Mouse (Mus musculus): ENCODE data around the gene Slc25a3. TPM values are rescaled to one million over a fixed set of nuclear protein-coding genes. Genes with fewer than 3 reads are reported as not detected.

Gene Slc25a3
- polyA plus RNA-seq, 1 experiment: 517 TPM

GRCm38 (mm10) chr10:91101936-91102335 is 21.9 kb downstream of the Slc25a3 start:
- TF ChIP-seq CTCF (IDR thresholded peaks at IDR 0.05; ENCODE audit: low read depth, low read length): no peak
- Histone ChIP-seq H3K4me3 (ENCODE audit: insufficient read depth, low read length) (no peak overlapping the region), H3K27ac (ENCODE audit: insufficient read depth, low read depth, low read length) (no peak overlapping the region), H3K4me1 (ENCODE audit: control insufficient read depth, insufficient read depth, low read length) (no peaks in the 10 kb centered on the region)

DNA sequence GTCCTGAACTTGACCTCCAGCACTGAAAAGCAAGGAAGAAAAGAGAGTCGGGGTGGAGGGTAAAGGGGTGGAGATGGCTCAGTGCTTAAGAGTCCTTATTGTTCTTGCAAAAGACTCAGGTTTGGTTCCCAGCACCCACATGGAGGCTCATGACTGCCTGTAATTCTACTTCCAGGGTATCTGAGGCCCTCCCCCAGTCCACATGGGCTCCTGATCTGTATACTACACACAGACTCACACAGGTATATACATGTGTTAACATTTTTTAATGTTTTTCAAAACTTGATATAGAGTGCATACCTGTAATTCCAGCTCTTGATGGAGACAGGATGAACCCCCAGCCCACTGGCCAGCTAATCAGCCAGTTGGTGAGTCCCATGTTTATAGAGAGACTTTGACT is 23.8 kb downstream of the Slc25a3 start:
- TF ChIP-seq POLR2A (IDR thresholded peaks at IDR 0.05; ENCODE audit: borderline replicate concordance, low read depth, low read length) (no peak), CTCF (IDR thresholded peaks at IDR 0.05; ENCODE audit: low read depth, low read length) (no peak)
- Histone ChIP-seq H3K27ac (ENCODE audit: insufficient read depth, low read depth, low read length) (no peak overlapping the region), H3K4me3 (ENCODE audit: insufficient read depth, low read length) (no peak overlapping the region), H3K4me1 (ENCODE audit: control insufficient read depth, insufficient read depth, low read length) (no peaks in the 10 kb centered on the region)

DNA sequence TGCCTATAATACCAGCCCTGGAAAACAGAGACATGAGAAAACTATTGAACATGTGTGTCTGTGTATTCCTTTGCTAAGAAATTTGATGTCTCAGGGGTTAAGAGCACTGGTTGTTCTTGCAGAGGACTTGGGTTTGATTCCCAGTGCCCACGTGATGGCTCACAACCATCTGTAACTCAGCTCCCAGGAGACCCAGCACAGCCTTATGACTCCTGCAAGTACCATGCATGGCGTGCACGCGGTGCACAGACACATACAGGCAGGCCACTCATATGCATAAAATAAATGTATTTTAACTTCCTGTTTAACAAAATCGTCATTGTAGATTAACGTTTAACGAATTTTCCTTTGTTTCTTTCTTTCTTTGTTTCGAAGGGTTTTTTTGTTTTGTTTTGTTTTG is 25.8 kb downstream of the Slc25a3 start:
- H3K27ac ChIP-seq (ENCODE audit: insufficient read depth, low read depth, low read length): no peak overlapping the region
- TF ChIP-seq POLR2A (IDR thresholded peaks at IDR 0.05; ENCODE audit: borderline replicate concordance, low read depth, low read length) (no peak), CTCF (IDR thresholded peaks at IDR 0.05; ENCODE audit: low read depth, low read length) (no peak)
- no peak overlapping the region for H3K4me3 ChIP-seq (ENCODE audit: insufficient read depth, low read length)
- H3K4me1 ChIP-seq (ENCODE audit: control insufficient read depth, insufficient read depth, low read length): peaks cover 5% of the 10 kb centered on the region

DNA sequence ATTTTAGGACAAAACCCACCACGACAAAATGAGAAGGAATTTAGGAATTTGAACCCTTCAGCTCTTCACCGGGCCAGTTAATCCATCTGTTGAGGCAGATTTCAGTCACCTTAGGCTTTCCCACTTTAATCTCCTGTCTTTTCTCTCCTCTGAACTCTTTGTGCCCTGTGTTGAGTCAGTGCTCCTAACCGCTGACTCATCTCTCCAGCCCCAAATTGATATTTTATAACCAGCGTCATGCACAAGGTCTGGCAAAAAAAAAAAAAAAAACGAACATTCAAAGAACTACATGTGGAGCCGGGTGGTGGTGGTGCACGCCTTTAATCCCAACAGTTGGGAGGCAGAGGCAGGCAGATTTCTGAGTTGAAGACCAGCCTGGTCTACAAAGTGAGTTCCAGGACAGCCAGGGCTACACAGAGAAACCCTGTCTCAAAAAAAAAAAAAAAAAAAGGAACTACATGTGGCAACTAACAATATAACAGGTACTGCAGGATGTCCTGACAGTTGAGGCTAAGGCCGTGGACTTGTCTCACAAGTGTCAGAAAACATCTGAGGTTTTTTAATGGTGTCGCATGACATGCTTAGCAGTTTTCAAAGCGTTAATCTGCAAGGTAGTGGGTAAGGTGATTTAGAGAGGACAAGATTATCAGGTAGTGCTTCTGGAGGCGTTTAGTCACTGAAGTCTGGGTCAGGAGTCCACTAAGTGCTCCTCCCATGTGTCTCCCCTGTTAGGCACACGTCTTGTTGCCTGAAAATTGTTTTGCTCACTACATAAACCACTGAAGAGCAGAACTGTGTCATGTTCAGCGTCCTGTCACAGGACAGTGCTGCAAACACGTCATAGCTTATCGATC is 29.4 kb downstream of the Slc25a3 start:
- H3K27ac ChIP-seq (ENCODE audit: insufficient read depth, low read depth, low read length): no peak overlapping the region
- H3K4me1 ChIP-seq (ENCODE audit: control insufficient read depth, insufficient read depth, low read length): peaks cover 5% of the 10 kb centered on the region
- no peak overlapping the region for H3K4me3 ChIP-seq (ENCODE audit: insufficient read depth, low read length)
- TF ChIP-seq CTCF (IDR thresholded peaks at IDR 0.05; ENCODE audit: low read depth, low read length) (no peak), POLR2A (IDR thresholded peaks at IDR 0.05; ENCODE audit: borderline replicate concordance, low read depth, low read length) (no peak)

DNA sequence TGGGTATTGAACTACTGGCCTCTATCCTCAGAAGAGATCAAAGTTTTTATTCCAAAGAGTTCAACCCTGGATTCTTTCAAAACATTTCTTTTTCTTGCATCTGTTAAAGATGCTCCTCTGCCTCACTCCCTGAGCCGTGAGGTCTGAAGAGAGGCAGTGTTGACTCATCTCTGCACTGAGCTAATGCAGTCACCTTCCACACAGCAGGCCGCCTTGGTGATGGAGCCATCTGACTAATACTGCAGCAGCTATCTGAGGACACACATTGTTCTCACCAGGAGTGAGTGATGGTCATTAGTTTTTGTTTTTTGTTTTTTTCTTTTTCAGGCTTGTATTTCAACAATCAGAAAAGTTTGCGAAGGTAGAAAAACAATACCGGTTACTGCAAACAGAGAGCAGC is 31.0 kb downstream of the Slc25a3 start:
- Histone ChIP-seq H3K27ac (ENCODE audit: insufficient read depth, low read depth, low read length) (no peak overlapping the region), H3K4me3 (ENCODE audit: insufficient read depth, low read length) (no peak overlapping the region), H3K4me1 (ENCODE audit: control insufficient read depth, insufficient read depth, low read length) (peaks cover 5% of the 10 kb centered on the region)
- TF ChIP-seq CTCF (IDR thresholded peaks at IDR 0.05; ENCODE audit: low read depth, low read length): no peak
- TF ChIP-seq POLR2A (IDR thresholded peaks at IDR 0.05; ENCODE audit: borderline replicate concordance, low read depth, low read length): no peak

- Histone ChIP-seq H3K4me1 (ENCODE audit: control insufficient read depth, insufficient read depth, low read length) (peaks cover 7% of the 10 kb centered on the region), H3K4me3 (ENCODE audit: insufficient read depth, low read length) (peak overlapping the region; percentile 81), H3K27ac (ENCODE audit: insufficient read depth, low read depth, low read length) (no peak overlapping the region)
- TF ChIP-seq POLR2A (IDR thresholded peaks at IDR 0.05; ENCODE audit: borderline replicate concordance, low read depth, low read length): no peak
- no peak for TF ChIP-seq CTCF (IDR thresholded peaks at IDR 0.05; ENCODE audit: low read depth, low read length)
These were observed 40.4 kb downstream of the Slc25a3 start for GRCm38 (mm10) chr10:91083393-91083927.

GRCm38 (mm10) chr10:91082550-91083392 is 41.1 kb downstream of the Slc25a3 start, which contains the start of the genes Apaf1 and Ikbip:
Apaf1 (minus strand) TSS chr10:91082770.
Ikbip (plus strand) TSS chr10:91082940.
- H3K4me1 ChIP-seq (ENCODE audit: control insufficient read depth, insufficient read depth, low read length): peaks cover 7% of the 10 kb centered on the region
- H3K27ac ChIP-seq (ENCODE audit: insufficient read depth, low read depth, low read length): peak within 1 kb of the TSS; percentile 92
- peak within 1 kb of the TSS; percentile 92 for H3K4me3 ChIP-seq (ENCODE audit: insufficient read depth, low read length)
- TF ChIP-seq POLR2A (IDR thresholded peaks at IDR 0.05; ENCODE audit: borderline replicate concordance, low read depth, low read length) (peak; percentile 69; the same call in 1 of the 2 replicates), CTCF (IDR thresholded peaks at IDR 0.05; ENCODE audit: low read depth, low read length) (no peak)

DNA sequence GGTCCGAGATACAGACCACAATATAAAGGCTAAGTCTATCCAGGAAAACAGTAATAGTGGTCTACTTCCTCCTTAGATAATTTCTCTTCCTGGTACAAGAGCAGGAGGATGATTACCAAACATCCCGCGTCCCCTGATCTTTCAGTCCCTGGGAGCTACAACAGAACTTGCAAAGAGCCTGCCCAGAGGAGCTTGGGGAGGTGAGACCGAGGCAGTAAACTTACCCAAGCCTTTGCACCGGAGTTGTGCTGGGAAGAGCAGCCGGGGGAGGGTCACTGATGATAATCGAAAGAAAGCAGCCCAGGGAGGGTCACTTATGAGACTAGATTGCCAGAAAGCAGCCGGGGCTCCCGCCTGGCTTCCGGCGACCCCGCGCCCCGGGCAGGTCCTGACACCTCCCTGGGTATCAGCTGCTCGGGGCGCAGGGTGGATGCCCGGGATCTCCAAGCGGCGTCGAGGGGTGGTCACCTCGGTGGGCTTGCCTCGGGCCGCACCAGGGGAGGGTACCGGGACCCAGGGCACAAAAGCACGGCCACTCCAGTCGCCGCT is 41.8 kb downstream of the Slc25a3 start:
- Histone ChIP-seq H3K4me3 (ENCODE audit: insufficient read depth, low read length) (peak overlapping the region; percentile 92), H3K4me1 (ENCODE audit: control insufficient read depth, insufficient read depth, low read length) (peaks cover 9% of the 10 kb centered on the region), H3K27ac (ENCODE audit: insufficient read depth, low read depth, low read length) (peak overlapping the region; percentile 92)
- TF ChIP-seq POLR2A (IDR thresholded peaks at IDR 0.05; ENCODE audit: borderline replicate concordance, low read depth, low read length) (no peak), CTCF (IDR thresholded peaks at IDR 0.05; ENCODE audit: low read depth, low read length) (no peak)

- Histone ChIP-seq H3K4me3 (ENCODE audit: insufficient read depth, low read length) (peak overlapping the region; percentile 20; the same call in 1 of the 2 replicates), H3K27ac (ENCODE audit: insufficient read depth, low read depth, low read length) (no peak overlapping the region; the same call in 1 of the 2 replicates), H3K4me1 (ENCODE audit: control insufficient read depth, insufficient read depth, low read length) (peaks cover 13% of the 10 kb centered on the region)
- no peak for TF ChIP-seq CTCF (IDR thresholded peaks at IDR 0.05; ENCODE audit: low read depth, low read length)
- no peak for TF ChIP-seq POLR2A (IDR thresholded peaks at IDR 0.05; ENCODE audit: borderline replicate concordance, low read depth, low read length)
These were observed 43.3 kb downstream of the Slc25a3 start for GRCm38 (mm10) chr10:91080540-91080939.
